Mouse (Mus musculus) spleen, postnatal 4 days (tissue): ENCODE measurements around the gene Wdr77.
"Not testable (repeated sequence)": the region's sequence is repeated elsewhere in the genome, so short reads cannot be mapped to it uniquely, and the experiment has no call there.

Source experiments
- DNase-seq, 2 experiments: peaks; one replicate each; pipeline ENCODE4 v3.0.0; 2022; ENCODE audit warnings: low spot score in 2 of 2

Wdr77 gene

DNA sequence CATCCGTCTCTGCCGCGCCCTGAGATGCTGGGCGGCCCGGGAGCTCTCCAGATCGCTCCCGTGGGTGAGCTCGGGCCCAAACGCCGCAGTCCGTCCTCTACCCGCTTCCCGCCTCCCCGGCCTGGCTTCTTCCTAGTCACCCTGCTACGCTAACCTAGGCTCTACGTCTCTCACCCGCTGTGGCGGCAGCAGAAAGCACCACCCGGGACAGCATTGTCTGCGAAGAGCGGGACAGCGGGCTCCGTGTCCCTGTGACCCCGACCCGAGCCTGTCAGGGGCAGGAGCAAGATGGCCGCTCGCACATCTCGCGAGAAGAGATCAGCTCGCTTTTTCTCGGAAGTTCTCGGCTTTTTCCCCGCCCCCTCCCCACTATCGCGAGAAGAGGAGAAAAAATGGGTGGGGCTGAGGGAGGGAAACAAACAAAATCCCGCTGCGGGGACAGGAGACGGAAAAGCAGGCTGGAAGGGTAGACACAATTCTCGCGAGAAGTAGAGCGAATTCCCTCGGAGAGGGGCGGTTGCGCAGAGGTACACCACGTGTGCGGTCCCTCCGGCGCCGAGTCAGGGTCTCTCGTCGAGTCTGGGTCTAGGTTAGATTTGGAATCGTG, at the start of gene Wdr77:
Gene Wdr77, plus strand, starts transcription at position 396 of the 607 bp plus-strand sequence.
- peak; percentile 95 to 98 for DNase-seq

DNA sequence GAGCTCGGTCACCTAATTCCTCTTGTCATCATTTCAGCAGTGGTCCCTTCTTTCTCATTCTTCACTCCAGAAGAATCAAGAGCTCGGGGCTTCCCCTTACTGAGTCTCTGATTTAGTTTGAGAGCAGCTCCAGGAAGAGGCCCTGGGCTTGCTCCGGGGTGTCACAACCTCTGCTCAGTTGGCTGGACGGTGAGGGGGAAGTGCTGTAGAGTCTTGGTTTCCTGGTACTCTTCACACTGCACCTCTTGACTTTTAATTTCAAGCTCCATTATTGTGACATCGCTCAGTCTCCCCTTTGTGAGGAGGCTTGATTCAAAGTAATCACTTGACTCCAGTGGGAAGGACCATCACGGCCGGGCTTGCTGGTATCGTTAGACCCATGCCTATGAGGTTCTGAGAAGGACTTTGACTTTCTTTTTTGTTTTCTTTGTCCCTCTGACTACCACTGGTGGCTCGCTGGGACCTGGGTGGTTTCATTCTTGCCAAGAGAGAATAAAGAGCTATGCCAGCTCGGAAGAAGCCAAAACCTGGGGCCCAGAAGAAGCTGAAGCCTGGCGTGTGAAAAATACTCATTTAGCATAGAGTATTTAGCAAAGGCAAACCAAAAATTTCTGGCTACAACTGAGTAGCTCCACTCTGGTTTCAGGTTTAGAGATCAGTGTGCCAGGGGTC, 48.5 kb upstream of the Wdr77 start:
- peak; percentile 56 to 72 for DNase-seq

DNA sequence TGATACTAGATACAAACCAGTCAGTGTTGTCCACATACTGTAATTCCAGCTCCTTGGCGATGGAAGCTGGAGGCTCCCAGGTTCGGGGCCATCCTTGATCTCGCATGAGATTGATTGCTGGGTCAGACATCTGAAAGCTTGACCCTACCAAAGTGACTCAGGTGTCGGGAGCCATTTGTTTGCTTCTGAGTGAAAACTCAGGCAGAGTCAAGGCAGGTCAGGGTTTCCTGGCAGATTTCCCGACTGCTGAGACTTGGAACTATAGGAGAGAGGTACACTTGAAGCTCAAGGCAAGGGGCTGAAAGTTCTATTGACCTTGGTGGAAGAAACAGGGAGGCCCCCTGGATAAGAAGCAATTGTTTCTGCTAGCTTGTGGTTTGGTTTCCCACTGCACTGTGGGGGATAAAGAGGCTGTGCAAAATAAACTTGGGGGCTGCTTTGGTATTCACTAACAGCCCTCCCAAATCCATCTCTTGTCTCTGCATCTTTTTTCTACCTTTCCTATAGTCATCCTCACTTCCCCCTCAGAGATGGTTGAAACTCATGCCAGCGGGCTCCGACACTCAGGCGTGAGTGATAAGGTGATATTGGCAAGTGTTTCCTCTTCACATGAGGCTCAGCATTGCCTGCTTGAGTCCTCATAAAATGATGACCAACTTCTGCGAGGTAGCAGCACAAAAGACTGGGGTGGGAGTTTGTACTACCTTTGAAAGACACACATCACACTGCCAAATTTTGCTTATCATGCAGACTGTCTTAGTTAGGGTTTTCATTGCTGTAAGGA, 46.9 kb upstream of the Wdr77 start:
- peak in 1 of 2 experiments; percentile 50 for DNase-seq

DNA sequence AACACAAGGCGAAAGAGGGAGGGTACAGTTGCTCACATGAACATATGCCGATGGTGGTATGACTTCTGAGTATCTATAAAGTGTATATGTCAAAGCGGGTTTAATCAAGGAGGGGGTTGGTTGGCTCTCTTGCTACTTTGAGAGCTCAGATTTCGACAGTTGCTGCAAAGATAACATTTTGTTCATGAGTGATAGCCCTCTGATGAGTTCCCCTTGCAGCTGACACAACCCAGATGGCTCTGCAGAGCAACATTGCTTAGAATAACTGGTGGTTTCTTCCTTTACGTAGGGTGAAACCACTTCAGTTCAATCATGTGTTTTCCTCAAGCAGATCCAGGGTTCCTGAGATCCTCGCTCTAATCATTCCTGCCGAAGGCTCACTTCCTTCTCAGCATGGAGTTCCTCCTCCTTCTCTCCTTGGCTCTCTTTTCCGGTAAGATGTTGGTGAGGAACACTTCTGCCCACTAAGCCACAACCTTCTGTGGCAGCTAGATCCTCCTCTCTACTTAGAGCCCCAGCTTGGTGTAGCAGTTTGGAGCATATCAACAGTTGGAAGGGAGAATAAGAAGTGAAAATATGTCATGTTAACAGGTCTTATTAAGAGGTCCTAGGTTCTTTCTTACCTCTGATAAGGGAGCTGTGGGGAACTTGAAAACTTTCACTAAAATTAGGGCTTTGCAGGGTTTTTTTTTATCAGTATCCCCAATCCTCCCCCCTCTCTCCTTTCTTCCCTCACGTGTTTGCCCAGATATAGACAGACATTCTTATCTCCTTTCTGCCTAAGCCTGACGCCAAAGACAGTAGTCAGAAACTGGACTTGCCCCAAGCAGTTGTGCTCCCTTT, 45.1 kb upstream of the Wdr77 start:
- DNase-seq = no peak

DNA sequence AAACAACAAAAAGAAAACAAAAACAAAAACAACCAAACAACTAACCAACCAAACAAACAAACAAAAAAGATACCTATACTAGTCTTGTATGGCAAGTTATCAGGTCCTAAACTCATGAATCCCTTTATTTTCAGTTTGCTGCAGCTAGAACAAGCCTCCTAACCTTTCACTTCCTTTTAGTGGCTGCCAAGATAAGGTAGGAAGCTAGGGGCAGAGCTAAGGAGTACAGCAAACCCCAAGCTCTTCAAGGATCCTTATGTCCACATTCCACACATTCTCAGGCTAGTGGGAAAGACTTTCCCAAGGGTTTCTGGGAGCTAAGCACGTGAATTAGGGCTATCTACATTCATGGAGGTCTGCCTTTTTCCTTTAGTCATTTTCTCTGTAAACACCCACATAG, 43.9 kb upstream of the Wdr77 start:
- DNase-seq = no peak

DNA sequence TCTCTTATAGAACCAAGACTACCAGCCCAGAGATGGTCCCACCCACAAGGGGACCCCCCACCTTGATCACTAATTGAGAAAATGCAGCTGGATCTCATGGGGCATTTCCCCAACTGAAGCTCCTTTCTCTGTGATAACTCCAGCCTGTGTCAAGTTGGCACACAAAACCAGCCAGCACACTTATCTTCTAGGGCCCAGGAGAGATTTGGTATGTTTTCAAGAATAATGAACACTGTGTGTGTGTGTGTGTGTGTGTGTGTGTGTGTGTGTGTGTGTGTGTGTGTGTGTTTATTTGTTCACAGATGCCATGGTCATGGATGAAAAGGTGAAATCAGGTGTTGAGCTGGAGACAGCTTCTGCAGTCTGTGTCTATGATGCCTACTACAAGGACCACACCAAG, 42.7 kb upstream of the Wdr77 start:
- not testable (repeated sequence) for DNase-seq

DNA sequence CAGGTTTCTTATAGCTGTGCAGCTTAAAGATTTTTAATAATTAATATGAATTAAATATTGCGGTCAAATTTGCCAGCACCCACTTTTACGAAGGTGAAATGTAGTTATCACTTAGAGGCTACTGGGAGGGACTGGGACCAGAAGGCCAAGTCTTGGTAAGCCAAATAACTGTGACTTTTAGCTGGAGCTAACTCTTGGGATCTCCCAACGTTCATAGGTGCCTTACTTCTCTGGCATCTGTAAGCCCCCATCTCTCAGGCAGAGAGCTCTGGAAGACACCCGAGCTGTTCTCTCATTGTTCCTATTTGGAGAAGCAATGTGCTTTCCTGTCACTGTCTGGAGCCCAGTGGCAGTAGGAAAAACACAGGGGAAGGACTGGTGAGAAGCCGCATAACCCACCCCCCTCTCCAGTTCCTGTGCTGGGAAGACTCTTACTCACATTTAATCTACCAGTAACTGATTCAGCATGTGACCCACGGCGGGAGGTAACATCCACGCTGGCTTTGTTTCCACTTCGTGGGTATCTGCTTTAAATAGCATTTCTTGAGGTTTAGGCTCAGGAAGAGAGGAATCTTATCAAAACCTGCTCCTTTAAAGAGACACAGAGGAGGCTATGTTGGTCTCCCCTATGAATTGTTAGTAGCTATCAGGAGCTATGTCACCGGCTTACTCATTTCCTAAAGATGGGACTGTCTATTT, 41.4 kb upstream of the Wdr77 start:
- DNase-seq = no peak

DNA sequence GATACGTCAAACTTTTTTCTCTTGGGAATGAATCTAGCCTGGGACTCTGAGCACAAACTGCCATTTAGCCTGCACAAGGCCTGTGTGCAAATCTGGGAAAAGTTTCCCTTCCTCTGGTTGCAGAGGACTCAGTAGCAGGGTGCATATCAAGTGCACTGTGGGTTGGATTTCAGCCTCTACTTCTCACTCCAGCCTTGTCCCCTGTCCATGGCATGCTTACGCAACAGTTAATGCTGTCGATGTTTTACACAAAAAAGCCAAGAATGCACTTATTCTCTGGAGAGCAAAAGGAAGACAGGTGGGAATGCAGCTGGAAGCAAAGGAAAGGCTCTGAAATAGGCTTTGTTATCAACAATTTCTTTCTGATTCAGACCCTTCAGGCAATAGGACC, 40.8 kb upstream of the Wdr77 start:
- DNase-seq = no peak

DNA sequence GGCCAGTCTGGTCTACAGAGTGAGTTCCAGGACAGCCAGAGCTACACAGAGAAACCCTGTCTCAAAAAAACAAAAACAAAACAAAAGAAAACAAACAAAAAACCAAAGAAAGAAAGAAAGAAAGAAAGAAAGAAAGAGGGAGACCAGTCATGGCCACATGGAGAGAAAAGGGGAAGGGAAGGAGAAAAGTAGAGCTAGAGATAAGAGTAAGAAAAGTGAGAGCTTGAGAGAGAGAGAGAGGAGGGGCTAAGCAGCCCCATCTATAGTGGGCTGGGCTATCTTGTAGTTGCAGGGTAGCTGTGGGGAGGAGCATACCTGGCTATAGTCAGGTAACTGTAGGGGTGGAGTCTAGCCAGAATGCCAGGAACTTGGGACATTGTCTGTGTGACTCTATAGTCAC, 38.4 kb upstream of the Wdr77 start:
- not testable (repeated sequence) for DNase-seq

DNA sequence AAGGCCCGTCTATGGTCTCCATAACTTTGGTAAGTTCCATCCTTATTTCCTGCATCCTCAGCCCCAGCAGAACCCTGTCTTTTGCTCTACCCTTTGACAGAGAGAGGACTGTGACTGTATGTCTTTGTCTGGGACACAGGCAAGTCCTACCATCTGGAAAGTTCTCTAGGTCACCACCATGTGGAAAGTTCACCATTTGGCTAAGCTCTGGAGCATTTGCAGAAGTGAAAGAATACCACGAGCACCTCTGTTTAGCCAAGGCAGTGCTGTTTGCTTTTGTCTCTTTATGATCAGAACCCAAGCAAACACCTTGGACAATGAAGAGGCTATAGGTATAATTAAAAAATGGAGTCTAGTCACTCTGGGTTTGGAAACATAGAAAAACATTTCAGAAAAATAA, 37.2 kb upstream of the Wdr77 start:
- no peak for DNase-seq

DNA sequence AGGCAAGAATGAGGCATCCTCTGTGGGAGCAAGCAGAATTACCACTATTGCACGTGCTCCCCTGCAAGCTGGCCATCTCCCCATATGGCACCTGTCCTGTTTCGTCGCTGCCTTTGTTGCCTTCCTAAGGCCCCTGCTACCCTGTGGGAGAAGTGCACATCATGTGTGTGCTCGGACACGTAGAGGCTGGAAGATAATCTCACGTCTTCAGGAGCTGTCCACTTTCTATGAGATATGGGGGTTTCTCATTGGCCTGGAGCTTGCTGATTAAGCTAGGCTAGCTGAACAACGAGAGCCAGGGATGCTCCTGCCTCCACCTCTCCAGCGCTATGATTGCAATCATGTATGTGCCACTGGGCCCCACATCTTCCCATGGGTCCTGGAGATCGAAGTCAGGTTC, 34.6 kb upstream of the Wdr77 start:
- no peak for DNase-seq

DNA sequence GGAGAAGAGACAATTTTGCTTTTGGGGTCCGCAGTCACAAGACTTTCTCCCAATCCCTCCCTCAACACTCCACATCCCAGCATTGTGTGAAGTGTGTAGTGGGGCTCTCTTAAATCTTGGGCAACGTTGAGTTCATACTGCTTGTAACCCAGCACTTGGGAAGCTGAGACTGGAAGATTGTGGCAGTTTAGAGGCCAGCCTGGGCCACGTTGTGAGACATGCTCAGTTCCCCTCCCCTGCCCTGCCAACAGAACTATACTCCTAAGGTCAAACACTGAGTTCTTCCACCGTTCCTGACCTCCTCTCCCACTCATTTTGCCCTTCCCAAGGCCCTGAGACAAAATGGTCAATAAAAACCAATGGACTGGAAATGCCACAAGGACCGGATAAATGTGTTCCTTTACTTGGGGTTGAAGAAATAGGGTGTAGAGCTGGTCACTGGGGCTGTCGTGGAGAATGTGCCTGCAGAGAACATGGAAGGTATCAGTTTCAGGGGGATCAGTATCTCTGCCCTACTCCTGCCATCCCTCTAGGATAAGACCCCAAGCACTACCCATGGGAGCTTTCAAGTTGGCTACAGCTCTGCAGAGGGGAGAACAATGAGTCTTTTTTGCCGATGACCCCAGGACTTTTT, 31.5 kb upstream of the Wdr77 start:
- no peak for DNase-seq

DNA sequence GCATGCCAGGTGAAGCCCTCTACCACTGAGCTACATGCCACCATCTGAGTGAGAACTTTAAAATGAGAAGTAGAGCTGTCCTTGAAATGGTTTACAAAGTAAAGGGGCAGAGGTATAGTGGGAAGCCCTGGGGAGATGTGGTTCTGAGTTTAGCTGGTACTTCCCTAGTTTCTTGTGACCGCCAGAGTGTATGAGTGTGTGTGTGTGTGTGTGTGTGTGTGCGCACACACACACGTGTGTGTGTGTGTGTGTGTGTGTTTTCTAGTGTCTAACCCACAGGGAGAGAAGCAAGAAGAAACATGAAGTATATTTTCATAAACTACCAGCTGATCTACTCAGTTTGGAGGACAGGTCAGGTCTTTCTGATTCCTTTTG, 31.0 kb upstream of the Wdr77 start:
- DNase-seq = no peak

DNA sequence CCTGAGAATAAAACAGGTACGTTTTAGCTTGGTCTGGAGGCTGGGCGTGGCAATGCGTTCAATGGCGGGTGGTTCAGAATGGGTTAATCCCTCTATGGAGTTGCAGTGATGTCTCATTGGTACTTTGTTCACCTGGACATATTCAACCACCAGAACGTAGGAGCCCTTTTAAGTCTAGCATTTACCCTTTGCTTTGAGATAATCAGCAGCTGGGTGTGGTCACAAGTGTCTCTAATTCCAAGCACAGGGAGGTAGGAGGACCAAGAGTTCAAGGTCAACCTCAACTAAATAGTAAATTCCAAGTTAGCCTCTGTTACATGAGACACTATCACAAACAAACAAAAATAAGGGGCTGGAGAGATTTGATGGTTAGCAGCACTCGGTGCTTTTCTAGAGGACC, 30.4 kb upstream of the Wdr77 start:
- DNase-seq = no peak

DNA sequence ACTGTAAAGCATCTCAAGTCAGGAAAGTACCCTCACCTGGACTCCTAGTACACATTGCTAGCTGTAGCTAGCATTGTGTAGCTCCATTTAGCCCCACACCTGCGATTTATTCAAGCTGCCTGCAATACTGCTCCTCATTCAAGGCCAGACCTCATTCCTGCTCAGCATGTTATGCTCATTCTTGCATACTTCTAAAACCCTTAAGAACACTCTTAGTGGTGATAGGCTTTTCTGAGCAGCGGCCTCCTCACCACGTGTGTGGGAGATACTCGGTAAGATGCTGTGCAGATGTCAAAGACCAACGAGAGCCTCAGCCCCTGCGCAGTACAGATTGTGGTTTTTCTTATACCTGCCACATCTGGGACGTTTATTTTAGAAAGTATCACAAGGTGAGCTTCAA, 29.3 kb upstream of the Wdr77 start:
- no peak for DNase-seq

DNA sequence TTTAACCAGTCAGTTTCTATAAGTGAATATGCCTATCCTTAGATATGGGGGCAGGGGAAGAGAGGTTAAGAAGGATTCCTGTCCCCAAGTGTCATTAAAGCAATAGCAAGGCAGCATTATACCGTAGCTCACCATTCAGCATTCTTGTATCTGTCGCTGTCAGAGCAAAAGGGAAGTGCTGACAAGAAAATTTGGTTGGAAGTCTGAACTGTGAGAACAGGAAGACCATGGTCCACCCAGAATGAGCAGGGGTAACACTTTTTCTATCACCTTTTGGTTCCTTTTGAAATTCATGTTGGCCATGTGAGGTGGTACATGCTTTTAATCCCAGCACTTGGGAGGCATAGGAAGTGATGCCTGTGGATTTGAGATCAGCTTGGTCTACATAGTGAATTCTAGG, 28.1 kb upstream of the Wdr77 start:
- no peak for DNase-seq

DNA sequence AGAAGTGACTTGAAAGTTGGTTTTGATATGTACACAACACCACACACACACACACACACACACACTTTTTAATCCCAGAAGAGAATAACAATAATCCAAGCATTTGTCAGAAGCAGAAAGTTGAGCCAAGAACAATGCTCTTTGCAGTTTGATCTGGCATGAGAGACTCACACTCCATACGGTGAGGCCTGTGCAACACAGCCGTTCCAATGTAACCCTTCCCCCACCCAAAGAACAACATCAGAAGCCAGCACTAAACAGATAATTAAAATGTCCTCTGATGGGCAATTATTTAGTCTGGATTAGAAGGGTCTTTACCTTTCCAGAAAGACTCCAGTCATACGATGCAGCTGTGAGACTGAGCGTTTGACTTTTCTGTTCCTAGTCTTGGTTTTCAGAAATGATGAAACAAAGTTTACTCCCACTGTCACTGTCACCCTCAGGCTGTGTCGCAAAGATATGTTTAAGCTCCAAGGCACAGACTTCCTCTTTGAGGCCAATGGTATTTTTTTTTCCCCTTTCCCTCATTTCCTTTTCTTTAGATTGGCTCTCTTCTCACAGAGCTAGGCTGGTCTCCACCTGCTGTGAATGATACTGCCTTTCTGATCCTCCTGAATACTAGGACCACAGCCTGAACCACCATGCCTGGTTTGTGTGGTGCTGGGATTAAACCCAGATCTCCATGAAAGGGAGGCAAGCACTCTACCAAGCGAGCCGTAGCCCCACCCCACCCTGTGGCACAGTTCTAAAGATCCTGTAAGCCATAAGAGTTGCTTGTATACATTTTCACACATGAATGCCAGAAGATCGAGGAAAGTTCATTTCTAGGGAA, 26.7 kb upstream of the Wdr77 start, which contains the start of gene I830077J02Rik:
Gene I830077J02Rik, minus strand, starts transcription at position 425 of the 832 bp plus-strand sequence.
- no peak for DNase-seq

DNA sequence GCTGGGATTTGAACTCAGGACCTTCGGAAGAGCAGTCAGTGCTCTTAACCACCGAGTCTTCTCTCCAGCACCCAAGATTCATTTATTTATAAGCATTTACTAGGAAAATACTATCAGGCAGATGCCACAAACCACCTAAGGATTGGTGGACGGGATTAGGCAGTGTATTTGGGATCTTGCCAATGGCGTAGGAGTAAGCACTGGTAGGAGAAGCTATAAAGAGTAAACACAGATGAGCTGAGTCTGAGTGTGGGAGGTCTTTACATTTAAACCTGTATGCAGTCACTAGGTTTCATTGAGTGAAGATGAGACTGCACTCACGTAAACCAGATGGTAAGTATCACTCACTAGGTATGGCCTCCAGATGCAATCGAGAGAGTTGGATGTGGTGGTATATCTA, 25.2 kb upstream of the Wdr77 start:
- DNase-seq = no peak

DNA sequence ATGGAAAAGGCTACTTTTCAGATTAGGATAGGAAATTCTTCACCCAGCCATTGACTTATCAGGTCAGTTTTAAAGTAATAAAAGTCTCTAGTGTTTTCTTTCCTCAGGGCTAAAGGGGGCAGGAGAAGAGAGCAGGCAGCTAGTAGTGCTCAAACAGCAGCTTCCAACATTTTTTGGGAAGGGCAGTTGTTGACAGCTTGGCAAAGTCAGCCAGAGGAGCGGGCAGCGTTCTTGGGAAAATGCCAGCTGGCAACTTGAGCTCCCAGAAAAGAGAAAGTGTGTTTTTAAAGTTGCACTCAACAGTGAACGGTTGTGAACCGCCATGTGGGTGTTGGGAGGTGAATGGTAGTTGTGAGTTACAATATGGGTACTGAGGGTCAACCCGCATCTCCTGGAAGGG, 24.1 kb upstream of the Wdr77 start:
- DNase-seq = no peak

DNA sequence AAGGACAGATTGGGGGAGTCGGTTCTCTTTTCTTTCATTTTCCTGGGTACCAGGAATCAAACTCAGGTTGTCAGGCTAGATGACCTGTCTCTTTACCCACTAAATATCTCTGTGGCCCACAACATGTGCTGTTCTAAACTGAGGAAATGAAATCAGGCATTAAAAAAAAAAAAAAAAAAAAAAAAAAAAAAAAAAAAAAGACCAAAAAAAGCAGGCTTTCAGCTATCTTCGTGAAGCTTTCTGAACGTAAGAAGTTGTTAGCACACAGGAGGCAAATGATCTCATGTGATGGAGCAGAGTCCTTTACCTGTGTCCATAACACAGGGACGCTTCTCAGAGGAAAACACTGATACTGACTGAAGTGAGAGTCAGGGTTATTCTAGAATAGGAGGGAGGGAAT, 23.1 kb upstream of the Wdr77 start:
- DNase-seq = no peak
